Mouse (Mus musculus) limb, embryonic 13.5 days (tissue): ENCODE measurements at regions not wholly inside any gene's neighbourhood (a gene's known extent, or its start where the extent isn't known, plus 50 kb on each side); places are given as distances from the start of the nearest gene placed in this dataset.

ENCODE experiments used
- ATAC-seq: fragments of 200-750 bp; cut with Nextera tagmentation; 2 replicates; pipeline ENCODE4 v1.8.0; 2017; ENCODE audit warnings: low read depth, moderate number of reproducible peaks, moderate TSS enrichment; ENCODE audit not compliant: low FRiP score
- H3K27ac ChIP-seq: fragments of 300-500 bp; sonication (generic); 2 replicates; pipeline ENCODE4 v1.5.1; 2015; ENCODE audit warnings: inconsistent platforms, mild to moderate bottlenecking, moderate library complexity
- H3K27me3 ChIP-seq: fragments of 300-500 bp; sonication (generic); 2 replicates; pipeline ENCODE4 v1.6.1; 2015; ENCODE audit warnings: mild to moderate bottlenecking, inconsistent platforms
- H3K36me3 ChIP-seq: fragments of 300-500 bp; sonication (generic); 2 replicates; pipeline ENCODE4 v1.6.1; 2015; ENCODE audit warnings: inconsistent platforms, mild to moderate bottlenecking, moderate library complexity
- H3K4me1 ChIP-seq: fragments of 300-500 bp; sonication (generic); 2 replicates; pipeline ENCODE4 v1.6.1; 2015; ENCODE audit warnings: inconsistent platforms
- H3K4me2 ChIP-seq: fragments of 300-500 bp; sonication (generic); replicated peaks from 2 replicates; pipeline ENCODE4 v1.6.1; 2015; ENCODE audit warnings: inconsistent platforms, mild to moderate bottlenecking, moderate library complexity
- H3K4me3 ChIP-seq: fragments of 300-500 bp; sonication (generic); 2 replicates; pipeline ENCODE4 v1.5.1; 2015; ENCODE audit warnings: moderate library complexity, mild to moderate bottlenecking, inconsistent platforms
- H3K9ac ChIP-seq: fragments of 300-500 bp; sonication (generic); 2 replicates; pipeline ENCODE4 v1.6.1; 2015; ENCODE audit warnings: mild to moderate bottlenecking, inconsistent platforms
- H3K9me3 ChIP-seq: fragments of 300-500 bp; sonication (generic); 2 replicates; pipeline ENCODE4 v1.6.1; 2016; ENCODE audit warnings: inconsistent platforms
- WGBS: fragments of 180-500 bp; shearing (Covaris S2); methylation state at CpG from one replicate; pipeline ENCODE4 v1.1.7; 2015; 5-methylcytosine and 5-hydroxymethylcytosine counted together

DNA sequence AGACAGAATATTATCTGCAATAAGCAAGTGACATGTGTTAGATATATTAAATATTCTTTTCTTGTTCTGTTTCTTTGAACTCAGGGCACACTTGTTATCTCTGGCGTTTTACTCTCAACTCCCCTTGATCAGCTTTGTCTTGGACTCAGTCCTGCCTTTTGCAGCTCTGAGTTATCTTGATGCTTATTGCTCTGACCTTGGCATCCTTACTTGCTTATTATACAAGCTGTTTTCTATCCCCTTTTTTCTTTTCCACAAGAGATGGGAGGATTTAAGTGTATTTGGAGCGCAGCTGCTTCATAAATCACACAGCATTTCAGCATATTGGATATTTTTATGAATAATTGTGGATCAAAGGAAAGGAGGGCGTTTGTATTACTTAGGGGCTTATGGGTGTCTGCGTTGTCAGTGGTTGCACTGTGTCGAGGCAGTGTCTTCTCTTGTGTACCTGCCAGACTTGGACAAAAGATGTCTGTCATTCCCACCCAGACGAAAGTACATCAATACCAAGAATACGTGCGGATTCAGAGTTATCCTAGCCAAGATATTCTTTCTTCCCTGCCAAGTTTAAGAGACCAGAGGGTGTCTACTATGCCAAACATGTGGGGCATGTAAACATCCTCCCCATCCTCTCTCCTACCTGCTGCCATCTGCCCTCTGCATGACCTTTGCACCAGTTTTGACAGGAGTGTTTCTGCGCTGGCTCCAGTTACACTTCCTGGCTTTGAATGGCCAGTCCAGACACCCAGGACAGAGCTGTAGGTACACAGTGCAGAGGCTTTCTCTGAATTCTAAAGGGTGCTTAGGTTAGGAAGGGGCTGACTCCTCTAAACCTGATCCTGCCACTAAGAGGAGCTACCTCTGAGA, 709.3 kb upstream of the Slit2 start:
- ATAC-seq: no peak; the same call in 1 of the 2 replicates
- Histone ChIP-seq H3K4me3 (no peak overlapping the region), H3K36me3 (no peaks in the 10 kb centered on the region), H3K9me3 (no peaks in the 10 kb centered on the region), H3K27me3 (no peaks in the 10 kb centered on the region), H3K4me2 (no peak overlapping the region), H3K9ac (no peak overlapping the region), H3K4me1 (peaks cover 11% of the 10 kb centered on the region; the same call in 1 of the 2 replicates), H3K27ac (no peak overlapping the region)
- 54% methylated on average over 9 of the region's 9 CpGs for WGBS

DNA sequence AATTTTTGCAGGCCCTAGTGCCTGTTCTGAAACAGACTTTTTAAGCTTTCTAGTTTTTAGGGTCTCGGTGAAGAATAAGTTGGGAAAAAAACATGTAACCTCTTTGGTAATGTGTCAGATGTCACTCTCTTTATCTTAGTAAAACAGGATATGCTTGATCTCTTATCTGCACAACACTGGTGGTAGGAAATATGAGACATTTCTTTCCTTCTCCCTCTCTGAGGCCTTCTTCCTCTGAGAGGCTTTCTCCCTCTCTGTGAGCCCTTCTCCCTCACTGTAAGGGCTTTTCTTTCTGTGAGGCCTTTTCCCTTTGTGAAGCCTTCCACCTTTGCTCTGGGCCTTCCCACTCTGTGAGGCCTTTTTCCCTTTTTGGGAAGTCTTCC, 708.7 kb upstream of the Slit2 start:
- Histone ChIP-seq H3K36me3 (no peaks in the 10 kb centered on the region), H3K9ac (no peak overlapping the region), H3K27ac (no peak overlapping the region), H3K9me3 (no peaks in the 10 kb centered on the region), H3K27me3 (no peaks in the 10 kb centered on the region), H3K4me3 (no peak overlapping the region), H3K4me2 (no peak overlapping the region), H3K4me1 (peaks cover 11% of the 10 kb centered on the region; the same call in 1 of the 2 replicates)
- ATAC-seq: no peak
- 70% methylated on average over 1 of the region's 1 CpGs for WGBS

DNA sequence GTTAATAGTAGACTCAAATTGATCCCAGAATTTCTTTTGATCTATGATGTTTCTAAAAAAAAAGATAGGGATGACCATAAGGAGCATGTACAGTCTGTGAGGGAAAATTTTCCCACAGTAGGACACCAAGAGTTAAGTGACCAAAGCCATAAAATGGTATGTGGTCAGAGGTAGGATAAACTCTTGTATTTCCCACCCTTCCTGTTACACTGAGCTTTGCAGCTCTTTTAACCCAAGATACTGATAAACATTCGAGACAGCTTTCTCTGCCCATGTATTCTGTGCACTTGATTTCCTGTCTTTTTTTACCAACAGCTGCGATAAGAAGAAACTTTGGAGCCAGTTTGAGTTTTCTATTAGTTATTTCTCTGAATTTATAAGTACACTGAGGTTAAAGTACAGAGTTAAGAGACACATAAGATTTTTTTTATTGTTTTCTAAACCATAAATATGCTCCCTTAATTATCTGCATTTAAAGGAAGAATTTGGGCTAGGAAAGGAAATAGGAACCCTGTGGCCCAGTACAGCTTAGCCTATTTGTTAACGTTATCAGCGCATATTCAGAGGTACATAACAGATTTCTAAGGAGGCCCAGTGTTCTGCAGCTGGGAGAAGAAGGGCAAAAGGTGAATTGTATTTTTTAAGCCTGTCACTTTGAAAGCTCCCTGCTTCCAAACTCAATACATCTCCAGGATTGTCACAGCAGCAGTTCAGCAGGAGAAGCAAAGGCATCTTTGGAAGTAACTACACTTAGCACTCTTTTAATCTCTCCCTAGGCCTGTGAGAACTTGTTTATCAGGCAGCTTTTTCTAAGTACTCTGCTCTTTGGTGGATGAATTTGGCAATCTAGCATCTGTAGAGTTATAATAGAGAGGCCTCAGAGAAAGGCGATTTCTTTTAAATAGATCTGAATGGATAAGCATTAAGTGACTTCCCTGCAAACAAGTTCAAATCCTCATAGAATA, 706.4 kb upstream of the Slit2 start:
- 56% methylated on average over 5 of the region's 5 CpGs for WGBS
- no peaks in the 10 kb centered on the region for H3K36me3 ChIP-seq
- H3K9ac ChIP-seq: no peak overlapping the region
- H3K4me2 ChIP-seq: no peak overlapping the region
- no peaks in the 10 kb centered on the region for H3K9me3 ChIP-seq
- no peak for ATAC-seq
- no peak overlapping the region for H3K27ac ChIP-seq
- H3K4me3 ChIP-seq: no peak overlapping the region
- peaks cover 11% of the 10 kb centered on the region; the same call in 1 of the 2 replicates for H3K4me1 ChIP-seq
- no peaks in the 10 kb centered on the region for H3K27me3 ChIP-seq

GRCm38 (mm10) chr5:47279630-47280029, 703.3 kb upstream of the Slit2 start:
- no peaks in the 10 kb centered on the region for H3K36me3 ChIP-seq
- H3K27me3 ChIP-seq: no peaks in the 10 kb centered on the region
- no peaks in the 10 kb centered on the region for H3K9me3 ChIP-seq
- no peak overlapping the region for H3K4me3 ChIP-seq
- ATAC-seq: no peak
- no peak overlapping the region for H3K27ac ChIP-seq
- 95% methylated on average over 3 of the region's 3 CpGs for WGBS
- no peak overlapping the region for H3K9ac ChIP-seq
- H3K4me2 ChIP-seq: no peak overlapping the region
- H3K4me1 ChIP-seq: 0 out of 2 replicates have a peak, but pooled peaks cover 1% of the 10 kb centered on the region

GRCm38 (mm10) chr5:47299602-47300001, 683.3 kb upstream of the Slit2 start:
- Histone ChIP-seq H3K4me1 (no peaks in the 10 kb centered on the region), H3K27me3 (no peaks in the 10 kb centered on the region), H3K4me2 (no peak overlapping the region), H3K9me3 (no peaks in the 10 kb centered on the region), H3K9ac (no peak overlapping the region), H3K36me3 (no peaks in the 10 kb centered on the region), H3K27ac (no peak overlapping the region), H3K4me3 (no peak overlapping the region)
- no peak for ATAC-seq
- 84% methylated on average over 4 of the region's 4 CpGs for WGBS

GRCm38 (mm10) chr5:47317506-47317905, 665.4 kb upstream of the Slit2 start:
- Histone ChIP-seq H3K27ac (no peak overlapping the region), H3K9ac (no peak overlapping the region), H3K4me1 (peaks cover 1% of the 10 kb centered on the region), H3K9me3 (no peaks in the 10 kb centered on the region), H3K27me3 (peaks cover 3% of the 10 kb centered on the region; the same call in 1 of the 2 replicates), H3K36me3 (no peaks in the 10 kb centered on the region), H3K4me3 (no peak overlapping the region), H3K4me2 (no peak overlapping the region)
- WGBS: 60% methylated on average over 4 of the region's 4 CpGs
- no peak for ATAC-seq

DNA sequence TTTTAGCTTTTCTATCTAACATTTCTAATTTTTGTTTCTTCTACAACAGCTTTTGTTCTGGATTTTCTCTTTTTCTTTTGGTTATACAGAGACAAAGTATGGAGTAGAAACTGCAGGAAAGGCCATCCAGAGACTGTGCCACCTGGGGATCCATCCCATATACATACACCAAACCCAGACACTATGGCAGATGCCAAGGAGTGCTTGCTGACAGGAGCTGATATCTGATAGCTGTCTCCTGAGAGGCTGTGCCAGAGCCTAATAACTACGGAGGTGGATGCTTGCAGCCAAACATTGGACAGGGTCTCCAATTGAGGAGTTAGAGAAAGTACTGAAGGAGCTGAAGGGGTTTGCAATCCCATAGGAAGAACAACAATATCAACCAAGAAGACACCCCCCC, 664.8 kb upstream of the Slit2 start:
- no peak overlapping the region for H3K4me2 ChIP-seq
- H3K9ac ChIP-seq: no peak overlapping the region
- peaks cover 8% of the 10 kb centered on the region for H3K4me1 ChIP-seq
- peaks cover 3% of the 10 kb centered on the region; the same call in 1 of the 2 replicates for H3K27me3 ChIP-seq
- no peaks in the 10 kb centered on the region for H3K9me3 ChIP-seq
- no peak overlapping the region for H3K27ac ChIP-seq
- H3K4me3 ChIP-seq: no peak overlapping the region
- ATAC-seq: no peak
- 60% methylated on average over 1 of the region's 1 CpGs for WGBS
- no peaks in the 10 kb centered on the region for H3K36me3 ChIP-seq

DNA sequence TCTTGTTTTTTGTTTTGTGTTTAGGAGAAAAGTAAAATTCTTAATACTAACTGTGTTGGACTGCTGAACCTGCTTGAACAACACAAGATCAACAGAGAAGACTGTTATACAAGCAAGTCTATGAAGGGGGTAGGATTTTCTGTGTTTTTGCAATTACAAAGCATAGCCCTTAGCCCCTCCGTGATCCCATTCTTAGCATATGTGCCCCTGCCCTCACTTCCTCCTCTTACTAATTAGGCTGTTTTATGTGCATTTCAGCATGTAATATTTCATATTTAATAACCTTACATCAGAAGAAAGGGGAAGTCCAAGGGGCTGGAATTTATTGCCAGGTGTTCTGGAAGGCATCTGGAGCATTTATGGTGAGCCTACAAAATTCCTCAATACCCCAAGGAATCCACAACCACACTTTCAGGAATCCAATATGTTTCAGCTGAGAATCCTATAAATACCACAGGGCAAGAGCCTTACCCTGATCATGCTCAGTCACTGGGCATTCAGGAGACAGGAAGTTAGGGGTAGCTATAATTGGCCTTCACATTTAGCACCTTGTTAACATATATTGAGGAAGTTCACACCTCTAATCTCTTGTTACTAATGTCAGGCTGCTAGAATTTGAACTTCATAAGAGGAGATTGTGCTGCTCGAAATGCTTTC, 660.3 kb upstream of the Slit2 start:
- Histone ChIP-seq H3K27me3 (peaks cover 6% of the 10 kb centered on the region), H3K27ac (peak overlapping the region; percentile 48; the same call in 1 of the 2 replicates), H3K4me1 (peaks cover 10% of the 10 kb centered on the region), H3K9me3 (no peaks in the 10 kb centered on the region), H3K4me2 (peak overlapping the region; percentile 21), H3K36me3 (no peaks in the 10 kb centered on the region), H3K4me3 (no peak overlapping the region), H3K9ac (no peak overlapping the region)
- 4% methylated on average over 2 of the region's 2 CpGs for WGBS
- ATAC-seq: peak; percentile 93

GRCm38 (mm10) chr5:47334299-47334698, 648.6 kb upstream of the Slit2 start:
- no peaks in the 10 kb centered on the region for H3K27me3 ChIP-seq

DNA sequence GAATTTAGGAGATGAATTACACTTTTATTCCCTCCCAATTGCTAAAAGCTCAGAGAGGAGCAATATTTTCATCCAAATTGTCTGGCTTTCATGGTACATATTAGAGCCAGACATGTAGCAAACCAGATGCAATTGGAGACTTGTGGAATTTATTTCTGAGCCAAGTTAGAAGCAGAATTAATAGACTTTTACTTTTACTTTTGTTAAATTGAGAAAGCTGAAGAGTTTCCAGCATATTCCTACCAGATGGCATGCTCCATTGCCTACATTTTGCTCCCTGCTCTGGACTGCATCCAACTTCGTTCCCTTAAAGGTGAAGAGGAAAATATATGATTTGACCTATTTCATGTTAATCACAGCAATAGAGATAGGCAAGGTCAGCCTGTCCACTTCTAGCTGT, 646.4 kb upstream of the Slit2 start:
- Histone ChIP-seq H3K27ac (no peak overlapping the region), H3K36me3 (no peaks in the 10 kb centered on the region), H3K27me3 (no peaks in the 10 kb centered on the region), H3K4me3 (no peak overlapping the region), H3K9me3 (no peaks in the 10 kb centered on the region), H3K4me1 (no peaks in the 10 kb centered on the region), H3K4me2 (no peak overlapping the region), H3K9ac (no peak overlapping the region)
- 63% methylated on average over 1 of the region's 1 CpGs for WGBS
- no peak for ATAC-seq

More at GRCm38 (mm10) chr5:47334299-47334698, 648.6 kb upstream of the Slit2 start:
- Histone ChIP-seq H3K27ac (no peak overlapping the region), H3K4me1 (no peaks in the 10 kb centered on the region), H3K4me3 (no peak overlapping the region), H3K9me3 (no peaks in the 10 kb centered on the region), H3K4me2 (no peak overlapping the region), H3K9ac (no peak overlapping the region), H3K36me3 (no peaks in the 10 kb centered on the region)
- ATAC-seq: no peak
- 56% methylated on average over 3 of the region's 3 CpGs for WGBS

GRCm38 (mm10) chr5:47339807-47340206, 643.1 kb upstream of the Slit2 start:
- WGBS: 68% methylated on average over 6 of the region's 6 CpGs
- no peaks in the 10 kb centered on the region for H3K4me1 ChIP-seq
- no peaks in the 10 kb centered on the region for H3K9me3 ChIP-seq
- no peak overlapping the region for H3K4me3 ChIP-seq
- ATAC-seq: no peak; the same call in 1 of the 2 replicates
- H3K27ac ChIP-seq: no peak overlapping the region
- H3K36me3 ChIP-seq: no peaks in the 10 kb centered on the region
- H3K27me3 ChIP-seq: no peaks in the 10 kb centered on the region
- no peak overlapping the region for H3K9ac ChIP-seq
- H3K4me2 ChIP-seq: no peak overlapping the region
